Mouse (Mus musculus) forebrain, postnatal 0 days (tissue): Measurements from ENCODE around the gene Mbnl1. TPM values are rescaled to one million over a fixed set of nuclear protein-coding genes. Genes with fewer than 3 reads are reported as not detected.

ENCODE experiments used
- ATAC-seq: fragments of 200-750 bp; cut with Nextera tagmentation; 2 replicates; pipeline ENCODE4 v1.8.0; 2017; ENCODE audit warnings: mild to moderate bottlenecking, moderate library complexity
- DNase-seq: peaks from one replicate; pipeline ENCODE4 v3.0.0-alpha.2; 2015
- H3K27ac ChIP-seq: fragments of 300-500 bp; sonication (generic); 2 replicates; pipeline ENCODE4 v1.5.1; 2014; ENCODE audit warnings: low read depth, mild to moderate bottlenecking, antibody characterized with exemption, low read length, moderate library complexity, mixed read lengths
- H3K27me3 ChIP-seq: fragments of 300-500 bp; sonication (generic); 2 replicates; pipeline ENCODE4 v1.6.1; 2014; ENCODE audit warnings: mild to moderate bottlenecking, low read length, mixed read lengths; ENCODE audit not compliant: insufficient read depth
- H3K36me3 ChIP-seq: fragments of 300-500 bp; sonication (generic); 2 replicates; pipeline ENCODE4 v1.6.1; 2014; ENCODE audit warnings: mild to moderate bottlenecking, moderate library complexity; ENCODE audit not compliant: insufficient read depth
- H3K4me1 ChIP-seq: fragments of 300-500 bp; sonication (generic); 2 replicates; pipeline ENCODE4 v1.6.1; 2014; ENCODE audit warnings: antibody characterized with exemption; ENCODE audit not compliant: insufficient read depth
- H3K4me2 ChIP-seq: fragments of 300-500 bp; sonication (generic); 2 replicates; pipeline ENCODE4 v1.6.1; 2014; ENCODE audit warnings: low read depth, mild to moderate bottlenecking, moderate library complexity
- H3K4me3 ChIP-seq: fragments of 300-500 bp; sonication (generic); 2 replicates; pipeline ENCODE4 v1.5.1; 2014; ENCODE audit warnings: low read depth, low read length, mixed read lengths
- H3K9ac ChIP-seq: fragments of 300-500 bp; sonication (generic); 2 replicates; pipeline ENCODE4 v1.6.1; 2014; ENCODE audit warnings: mild to moderate bottlenecking
- H3K9me3 ChIP-seq: fragments of 300-500 bp; sonication (generic); 2 replicates; pipeline ENCODE4 v1.6.1; 2016; ENCODE audit warnings: low read length
- CTCF ChIP-seq: sonication (generic); IDR thresholded peaks from 2 replicates; pipeline ENCODE4 v1.5.1; 2016; ENCODE audit warnings: antibody characterized with exemption, control low read depth, low read depth
- WGBS: fragments of 180-500 bp; shearing (Covaris S2); extraction: QIAGEN DNeasy Blood & Tissue Kit; methylation state at CpG from one replicate; pipeline ENCODE4 v1.1.7; 2014; 5-methylcytosine and 5-hydroxymethylcytosine counted together
- polyA plus RNA-seq: library from polyadenylated mRNA; unstranded; fragments of >200 nt; fragmentation: Nextera tagmentation; extraction: Ambion mirVana; gene quantifications from 2 replicates; pipeline ENCODE4 v1.2.1, GENCODE M21; 2015
- total RNA-seq: library from RNA; depleted of rRNA; stranded (reverse); fragments of >200 nt; gene quantifications from 2 replicates; pipeline ENCODE4 v1.2.3, GENCODE M21; 2014

Mbnl1 gene
- total and polyA plus RNA-seq, 2 experiments from 2014 or later = 42.7 to 84.7 TPM

- TF ChIP-seq CTCF = no peak
- H3K9me3 ChIP-seq = no peaks in the 10 kb centered on the region
- no peak overlapping the region for H3K27ac ChIP-seq
- no peak overlapping the region for H3K9ac ChIP-seq
- no peak overlapping the region for H3K4me3 ChIP-seq
- no peaks in the 10 kb centered on the region for H3K4me1 ChIP-seq
- ATAC-seq (no peak), DNase-seq (no peak)
- 79% methylated on average over 4 of the region's 4 CpGs for WGBS
- H3K4me2 ChIP-seq = no peak overlapping the region
- no peaks in the 10 kb centered on the region for H3K36me3 ChIP-seq
- no peaks in the 10 kb centered on the region for H3K27me3 ChIP-seq
Measured at GRCm38 (mm10) chr3:60596985-60597384, 124.4 kb downstream of the Mbnl1 start.

GRCm38 (mm10) chr3:60601686-60602085, 129.1 kb downstream of the Mbnl1 start:
- H3K36me3 ChIP-seq = no peaks in the 10 kb centered on the region
- ATAC-seq = peak; percentile 50; the same call in 1 of the 2 replicates
- no peak overlapping the region for H3K4me2 ChIP-seq
- H3K27me3 ChIP-seq = no peaks in the 10 kb centered on the region
- H3K9ac ChIP-seq = no peak overlapping the region
- peak; percentile 67 for DNase-seq
- 18% methylated on average over 4 of the region's 4 CpGs for WGBS
- no peaks in the 10 kb centered on the region for H3K9me3 ChIP-seq
- no peak overlapping the region for H3K27ac ChIP-seq
- TF ChIP-seq CTCF = peak; percentile 82
- H3K4me3 ChIP-seq = no peak overlapping the region
- no peaks in the 10 kb centered on the region for H3K4me1 ChIP-seq

GRCm38 (mm10) chr3:60602923-60603549, 130.4 kb downstream of the Mbnl1 start:
- H3K4me3 ChIP-seq = no peak overlapping the region
- no peaks in the 10 kb centered on the region for H3K9me3 ChIP-seq
- H3K27ac ChIP-seq = no peak overlapping the region
- no peak for ATAC-seq
- no peak overlapping the region for H3K4me2 ChIP-seq
- no peak overlapping the region for H3K9ac ChIP-seq
- H3K36me3 ChIP-seq = no peaks in the 10 kb centered on the region
- 91% methylated on average over 4 of the region's 4 CpGs for WGBS
- TF ChIP-seq CTCF = no peak
- DNase-seq = no peak
- H3K4me1 ChIP-seq = no peaks in the 10 kb centered on the region
- no peaks in the 10 kb centered on the region for H3K27me3 ChIP-seq

- H3K27ac ChIP-seq = no peak overlapping the region
- H3K4me3 ChIP-seq = no peak overlapping the region
- no peak overlapping the region for H3K4me2 ChIP-seq
- no peak overlapping the region for H3K9ac ChIP-seq
- 92% methylated on average over 4 of the region's 4 CpGs for WGBS
- H3K36me3 ChIP-seq = no peaks in the 10 kb centered on the region
- H3K4me1 ChIP-seq = no peaks in the 10 kb centered on the region
- no peak for ATAC-seq
- no peaks in the 10 kb centered on the region for H3K9me3 ChIP-seq
- H3K27me3 ChIP-seq = no peaks in the 10 kb centered on the region
- no peak for TF ChIP-seq CTCF
- DNase-seq = no peak
Measured at GRCm38 (mm10) chr3:60603637-60604036, 131.0 kb downstream of the Mbnl1 start.

- 87% methylated on average over 6 of the region's 6 CpGs for WGBS
- no peaks in the 10 kb centered on the region for H3K36me3 ChIP-seq
Measured at GRCm38 (mm10) chr3:60604205-60604604, 131.6 kb downstream of the Mbnl1 start.

GRCm38 (mm10) chr3:60608952-60609403, 136.3 kb downstream of the Mbnl1 start:
- no peak for ATAC-seq
- Histone ChIP-seq H3K4me3 (no peak overlapping the region), H3K9me3 (no peaks in the 10 kb centered on the region), H3K9ac (no peak overlapping the region), H3K4me1 (no peaks in the 10 kb centered on the region), H3K4me2 (no peak overlapping the region), H3K36me3 (no peaks in the 10 kb centered on the region), H3K27me3 (no peaks in the 10 kb centered on the region), H3K27ac (no peak overlapping the region)
- peak; percentile 28 for DNase-seq
- WGBS = 7% methylated on average over 2 of the region's 2 CpGs
- peak; percentile 60 for TF ChIP-seq CTCF

More at GRCm38 (mm10) chr3:60604205-60604604, 131.6 kb downstream of the Mbnl1 start:
- DNase-seq (no peak), ATAC-seq (no peak)
- no peak overlapping the region for H3K4me2 ChIP-seq
- H3K27me3 ChIP-seq = no peaks in the 10 kb centered on the region
- no peaks in the 10 kb centered on the region for H3K9me3 ChIP-seq
- H3K4me1 ChIP-seq = no peaks in the 10 kb centered on the region
- H3K4me3 ChIP-seq = no peak overlapping the region
- no peak overlapping the region for H3K27ac ChIP-seq
- TF ChIP-seq CTCF = no peak
- no peak overlapping the region for H3K9ac ChIP-seq

GRCm38 (mm10) chr3:60611839-60612238, 139.2 kb downstream of the Mbnl1 start:
- Histone ChIP-seq H3K27me3 (no peaks in the 10 kb centered on the region), H3K4me1 (no peaks in the 10 kb centered on the region), H3K36me3 (no peaks in the 10 kb centered on the region), H3K9me3 (no peaks in the 10 kb centered on the region), H3K4me2 (no peak overlapping the region), H3K4me3 (no peak overlapping the region), H3K9ac (no peak overlapping the region), H3K27ac (no peak overlapping the region)
- DNase-seq = peak; percentile 79
- WGBS = 7% methylated on average over 2 of the region's 2 CpGs
- peak; percentile 73 for TF ChIP-seq CTCF
- no peak for ATAC-seq
